15 mouse cellular contexts compared by ENCODE assay signal in the genomic region with DNA sequence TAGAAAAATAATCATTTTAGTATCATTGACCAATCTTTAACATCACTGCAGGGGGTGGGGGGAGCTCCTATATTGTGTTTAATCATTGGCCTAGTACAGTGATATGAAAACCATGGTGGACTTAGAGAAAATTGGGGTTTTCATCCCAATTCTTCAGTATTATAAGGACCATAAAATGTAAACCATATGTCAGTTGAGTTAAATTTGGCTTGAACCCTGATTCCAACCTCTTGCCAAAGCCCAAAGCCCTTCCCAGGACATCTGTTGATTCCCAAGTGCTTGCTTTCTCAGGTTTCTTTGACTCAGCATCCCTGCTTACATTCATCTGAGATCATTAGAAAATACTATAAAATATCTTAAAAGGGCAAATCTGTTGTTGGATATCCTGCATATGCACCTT.
"Had no signal": no experiment of that assay in that cellular context is flagged by ENCODE, and none has a peak within 500 bp of the region (broad histone marks: within the 10 kb centered on the region; RNA-seq: fewer than 3 reads in every experiment).

No protein-coding gene starts in this region.

- H3K4me3 ChIP-seq: neural tube, embryonic 13.5 days; stomach, embryonic 15.5 days had no signal

- H3K9ac ChIP-seq: neural tube, embryonic 13.5 days; stomach, embryonic 15.5 days had no signal

- H3K4me1 ChIP-seq: neural tube, embryonic 13.5 days; stomach, embryonic 15.5 days had no signal

- H3K27me3 ChIP-seq: neural tube, embryonic 13.5 days; stomach, embryonic 15.5 days had no signal

- H3K4me2 ChIP-seq: neural tube, embryonic 13.5 days; stomach, embryonic 15.5 days had no signal

- H3K27ac ChIP-seq: neural tube, embryonic 13.5 days; stomach, embryonic 15.5 days; stomach, postnatal 0 days had no signal

- H3K9me3 ChIP-seq: neural tube, embryonic 13.5 days; stomach, embryonic 15.5 days had no signal

- DNase-seq: retina, postnatal 1 day; right cerebral cortex, adult 18-20 months; right cerebral cortex, postnatal 14 days; right cerebral cortex, postnatal 25 days; right cerebral cortex, postnatal 4 days; spleen, adult 18-20 months; thymus, adult 18-20 months; thymus, adult 2 months; thymus, postnatal 14 days; thymus, postnatal 25 days; thymus, postnatal 36 days; thymus, postnatal 4 days had no signal

- H3K36me3 ChIP-seq: neural tube, embryonic 13.5 days; stomach, embryonic 15.5 days had no signal
